Mouse (Mus musculus) adrenal gland, adult 8-10 months (tissue): ENCODE data around the gene Ints7. TPM values are rescaled to one million over a fixed set of nuclear protein-coding genes. Genes with fewer than 3 reads are reported as not detected.
A peak's percentile ranks its signal among the peaks of the same experiment; 100 is the strongest.

Source experiments
- DNase-seq: peaks from one replicate; pipeline ENCODE4 v3.0.0; 2022
- total RNA-seq, 4 experiments: library from RNA; stranded (reverse); gene quantifications; 2 replicates each; pipeline ENCODE4 v1.2.4; 2022

Ints7 gene
- total RNA-seq, 4 experiments from 2014 or later: 22.5 to 31.1 (median 24.6) TPM

GRCm38 (mm10) chr1:191584483-191584882 lies 9.0 kb downstream of the Ints7 start:
- DNase-seq: no peak

GRCm38 (mm10) chr1:191585704-191586103 lies 10.3 kb downstream of the Ints7 start:
- no peak for DNase-seq

GRCm38 (mm10) chr1:191587062-191587461 lies 11.6 kb downstream of the Ints7 start:
- DNase-seq: no peak

GRCm38 (mm10) chr1:191588749-191589148 lies 13.3 kb downstream of the Ints7 start:
- DNase-seq: no peak

GRCm38 (mm10) chr1:191592016-191592720 lies 16.7 kb downstream of the Ints7 start:
- no peak for DNase-seq

GRCm38 (mm10) chr1:191596076-191596475 lies 20.6 kb downstream of the Ints7 start:
- no peak for DNase-seq

- DNase-seq: no peak
These were observed 23.8 kb downstream of the Ints7 start for GRCm38 (mm10) chr1:191599210-191599609.

- DNase-seq: no peak
These were observed 29.3 kb downstream of the Ints7 start for GRCm38 (mm10) chr1:191604690-191605089.

- no peak for DNase-seq
These were observed 33.6 kb downstream of the Ints7 start for GRCm38 (mm10) chr1:191609051-191609450.

- no peak for DNase-seq
These were observed 34.1 kb downstream of the Ints7 start for GRCm38 (mm10) chr1:191609578-191609977.

- DNase-seq: no peak
These were observed 34.9 kb downstream of the Ints7 start for GRCm38 (mm10) chr1:191610357-191610756.

- no peak for DNase-seq
These were observed 36.2 kb downstream of the Ints7 start for GRCm38 (mm10) chr1:191611686-191612085.

GRCm38 (mm10) chr1:191612877-191613276 lies 37.4 kb downstream of the Ints7 start:
- DNase-seq: no peak

- DNase-seq: no peak
These were observed 40.8 kb downstream of the Ints7 start for GRCm38 (mm10) chr1:191616245-191616644.

- no peak for DNase-seq
These were observed 42.2 kb downstream of the Ints7 start for GRCm38 (mm10) chr1:191617589-191617988.

GRCm38 (mm10) chr1:191618067-191618766 lies 42.8 kb downstream of the Ints7 start:
- no peak for DNase-seq

- DNase-seq: peak; percentile 26
These were observed 45.7 kb downstream of the Ints7 start for GRCm38 (mm10) chr1:191621096-191621495.

- DNase-seq: no peak
These were observed 47.4 kb downstream of the Ints7 start for GRCm38 (mm10) chr1:191622801-191623200.

- DNase-seq: no peak
These were observed 49.1 kb downstream of the Ints7 start for GRCm38 (mm10) chr1:191624492-191624891.

GRCm38 (mm10) chr1:191625026-191625425 lies 49.6 kb downstream of the Ints7 start:
- DNase-seq: no peak

- DNase-seq: no peak
These were observed 50.2 kb downstream of the Ints7 start for GRCm38 (mm10) chr1:191625620-191626019.

GRCm38 (mm10) chr1:191628457-191629169 lies 53.2 kb downstream of the Ints7 start:
- peak; percentile 78 for DNase-seq

GRCm38 (mm10) chr1:191629170-191629636 lies 53.8 kb downstream of the Ints7 start:
- DNase-seq: no peak
